Mouse (Mus musculus): ENCODE results near the gene Ciz1.
"Not testable (repeated sequence)": the region's sequence is repeated elsewhere in the genome, so short reads cannot be mapped to it uniquely, and the experiment has no call there.

The Ciz1 gene

DNA sequence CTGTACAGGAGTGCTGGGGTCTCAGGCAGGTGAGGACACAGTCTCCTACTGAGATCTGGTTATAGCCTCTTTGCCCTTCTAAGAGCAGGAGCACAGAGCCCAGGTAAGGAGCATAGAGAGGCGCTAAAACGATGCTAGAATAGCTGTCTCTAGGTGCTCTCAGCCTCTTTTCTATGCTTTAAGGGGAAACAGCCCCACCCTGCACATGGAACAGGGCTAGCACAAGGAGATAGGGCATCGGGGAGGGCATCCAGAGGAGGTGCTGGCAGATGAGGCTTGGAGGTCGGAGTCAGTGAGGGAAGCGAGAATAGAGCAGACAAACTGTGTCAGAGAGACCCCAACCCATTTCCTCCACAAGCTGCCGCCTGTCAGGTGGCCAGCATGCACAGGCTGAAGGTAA lies 5.1 kb upstream of the Ciz1 start:
- DNase-seq (ENCODE audit: low read depth, low spot score): no peak

DNA sequence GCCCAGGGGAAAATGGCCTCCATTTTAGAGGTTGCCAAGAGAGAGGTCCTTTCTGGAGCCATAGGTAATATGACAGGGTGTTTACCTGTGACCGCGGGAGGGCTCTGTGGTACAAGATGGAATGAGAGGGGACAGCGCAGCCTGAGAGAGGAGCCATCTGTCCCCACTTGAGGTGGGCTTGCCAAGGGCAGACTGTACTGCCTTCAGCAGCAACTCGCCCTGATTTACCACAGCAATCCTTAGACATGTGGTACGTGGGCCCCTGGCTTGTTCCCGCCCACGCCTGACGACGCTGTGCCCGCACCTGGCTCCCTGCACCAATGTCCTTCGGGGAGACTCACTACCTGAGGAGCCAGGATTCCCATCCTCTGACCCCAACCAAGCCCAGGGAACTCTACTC lies 3.8 kb upstream of the Ciz1 start:
- DNase-seq (ENCODE audit: low read depth, low spot score): no peak

DNA sequence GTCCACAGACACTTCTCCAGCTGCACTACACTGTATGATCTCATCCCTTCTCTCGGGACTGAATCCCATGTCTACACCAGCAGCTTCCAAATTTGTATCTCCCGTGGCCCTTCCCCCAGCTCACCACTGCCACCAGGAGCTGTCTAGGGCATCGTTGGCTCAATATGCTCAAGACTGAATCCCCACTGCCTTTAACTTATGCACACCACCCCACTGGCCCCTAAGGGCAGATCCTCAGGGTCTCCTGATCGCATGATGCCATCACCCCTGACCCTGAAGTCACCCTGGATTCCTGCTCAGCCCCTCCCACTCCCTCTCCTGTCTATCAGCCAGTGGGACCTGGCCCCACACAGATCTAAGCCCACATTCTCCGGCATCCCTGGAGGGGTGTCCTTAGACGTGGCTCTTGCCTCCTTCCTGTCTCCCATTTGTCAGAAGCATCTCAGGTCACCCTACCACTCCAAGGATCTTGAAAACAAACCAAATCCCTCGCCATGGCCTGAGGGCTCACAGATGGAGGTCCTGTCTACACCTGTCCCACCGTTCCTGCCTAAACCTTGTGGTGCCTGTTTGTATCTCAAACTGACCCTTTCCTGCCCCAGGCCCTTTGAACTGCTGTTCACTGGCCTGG lies 2.4 kb upstream of the Ciz1 start:
- DNase-seq (ENCODE audit: low read depth, low spot score): no peak

DNA sequence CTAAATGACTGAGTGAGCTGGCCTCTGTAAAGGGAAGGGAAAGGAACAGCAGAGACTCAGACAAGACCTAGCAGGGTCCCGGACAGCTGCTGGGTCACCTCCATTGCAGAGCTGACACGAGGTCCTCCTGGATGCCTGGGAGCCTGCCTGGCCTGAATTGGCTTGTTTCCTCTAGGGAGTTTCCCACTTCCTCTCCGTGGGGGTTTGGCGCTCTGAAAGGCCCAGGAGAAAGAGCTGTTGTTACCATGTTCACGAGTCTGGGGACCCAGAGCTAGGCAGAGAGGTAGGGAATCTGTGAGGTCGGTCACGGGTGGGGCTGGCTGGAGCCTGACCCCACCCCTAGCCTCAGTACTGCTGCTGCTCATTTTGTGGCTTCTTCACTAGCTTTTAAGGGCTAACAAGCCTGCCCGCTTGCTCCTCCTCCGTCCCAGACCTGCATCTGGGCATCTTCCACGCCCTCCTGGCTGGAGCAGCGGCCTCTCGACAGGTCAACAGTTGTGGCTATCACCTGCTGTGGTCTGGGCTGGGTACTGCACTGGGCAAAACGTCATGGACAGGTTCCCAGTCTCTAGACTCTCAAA lies 1.6 kb upstream of the Ciz1 start:
- no peak for DNase-seq (ENCODE audit: low read depth, low spot score)

DNA sequence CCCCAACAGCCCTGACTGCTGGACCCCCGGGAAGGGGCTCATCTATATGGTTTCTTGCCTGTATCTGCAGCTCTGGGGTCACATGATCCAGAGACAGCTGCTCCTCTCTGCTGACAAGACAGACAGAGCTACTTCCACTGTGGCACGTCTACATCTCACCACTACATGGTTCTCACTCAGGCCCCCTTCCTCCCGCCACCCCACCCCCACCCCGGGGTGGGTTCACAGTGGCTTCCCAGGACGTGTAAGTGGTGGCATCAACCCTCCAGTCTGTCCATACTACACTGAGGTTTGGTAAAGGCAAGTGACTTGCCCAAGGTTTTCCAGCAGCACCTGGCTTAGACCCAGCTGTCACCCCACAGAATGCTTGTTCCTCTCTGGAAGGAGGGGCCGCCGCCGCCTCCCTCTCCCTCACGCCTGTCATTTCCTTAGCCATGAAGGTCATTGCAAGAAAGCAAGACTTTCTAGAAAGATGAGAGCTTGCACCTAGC lies 611 bp upstream of the Ciz1 start:
- no peak for DNase-seq (ENCODE audit: low read depth, low spot score)

DNA sequence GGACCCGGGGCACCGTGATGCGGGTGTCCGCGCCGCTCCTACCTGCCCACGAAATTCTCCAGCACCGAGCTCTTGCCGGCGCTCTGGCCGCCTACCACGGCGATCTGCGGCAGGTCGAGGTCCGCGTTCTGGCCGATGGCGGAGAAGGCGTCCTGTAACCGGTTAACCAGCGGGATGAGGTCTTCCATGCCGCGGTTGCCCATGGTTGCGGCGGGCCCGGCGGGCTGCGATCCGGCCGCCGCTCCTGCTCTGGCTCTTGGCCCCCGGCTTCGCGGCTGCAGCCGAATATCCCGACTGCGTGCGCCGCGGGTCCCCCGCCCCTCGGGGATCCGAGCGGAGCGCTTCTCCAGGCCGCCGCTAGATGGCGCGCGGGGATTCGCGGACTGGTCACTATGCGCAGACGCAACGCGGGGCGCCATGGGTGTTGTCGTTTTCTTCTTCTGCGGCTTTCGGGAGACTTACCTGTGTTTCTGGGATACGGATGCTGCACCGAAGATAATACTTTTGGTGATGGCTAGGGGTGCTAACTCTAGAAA lies 948 bp downstream of the Ciz1 start, which contains the start of gene Dnm1:
Gene Dnm1 (minus strand): TSS at position 332 of the 536 bp plus-strand sequence.
- DNase-seq (ENCODE audit: low read depth, low spot score): peak; percentile 86

DNA sequence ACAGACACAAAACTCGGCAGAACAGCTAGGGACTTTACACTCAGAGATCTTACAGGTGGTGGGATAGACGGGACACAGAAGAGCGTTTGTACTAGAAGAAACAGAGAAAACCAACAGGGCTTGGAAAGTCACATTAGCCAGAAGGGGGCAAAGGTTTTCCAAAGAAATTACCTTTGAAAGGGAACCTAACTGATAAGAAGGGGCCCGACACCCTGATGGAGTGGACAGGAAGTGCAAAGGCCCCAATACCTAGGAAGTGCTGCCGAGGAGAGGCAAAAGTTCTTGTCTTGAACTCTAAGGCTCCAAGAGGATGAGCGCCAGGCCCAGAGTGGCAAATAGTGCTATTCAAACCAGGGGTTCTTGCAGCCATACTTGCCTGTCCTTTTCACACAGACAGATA lies 1.7 kb downstream of the Ciz1 start:
- DNase-seq (ENCODE audit: low read depth, low spot score): no peak

DNA sequence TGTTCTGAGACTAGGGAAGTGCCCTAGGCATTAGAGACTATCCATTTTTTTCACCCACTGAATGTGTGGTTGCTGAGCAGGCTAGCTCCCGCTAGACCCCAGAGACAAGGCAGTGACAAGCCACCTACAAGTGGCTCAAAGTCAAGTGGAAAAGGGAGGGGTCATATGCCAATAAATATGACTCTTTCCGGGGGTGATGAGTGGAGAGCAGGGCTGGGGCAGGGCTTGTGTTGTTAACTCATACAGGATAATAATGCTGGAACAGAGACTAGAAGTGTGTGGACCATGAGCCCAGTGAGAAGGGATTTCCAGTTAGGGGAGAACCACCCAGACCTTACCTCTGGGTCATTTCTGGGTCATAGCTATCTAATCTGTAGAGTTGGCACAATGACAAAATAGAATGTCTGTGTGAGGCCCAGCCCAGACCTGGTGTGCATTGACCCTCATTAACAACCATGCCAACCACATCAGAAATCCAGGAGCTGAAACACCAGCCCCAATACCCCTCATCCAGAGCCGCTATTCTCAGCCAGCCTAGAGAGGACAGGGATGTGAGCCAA lies 2.3 kb downstream of the Ciz1 start:
- no peak for DNase-seq (ENCODE audit: low read depth, low spot score)

DNA sequence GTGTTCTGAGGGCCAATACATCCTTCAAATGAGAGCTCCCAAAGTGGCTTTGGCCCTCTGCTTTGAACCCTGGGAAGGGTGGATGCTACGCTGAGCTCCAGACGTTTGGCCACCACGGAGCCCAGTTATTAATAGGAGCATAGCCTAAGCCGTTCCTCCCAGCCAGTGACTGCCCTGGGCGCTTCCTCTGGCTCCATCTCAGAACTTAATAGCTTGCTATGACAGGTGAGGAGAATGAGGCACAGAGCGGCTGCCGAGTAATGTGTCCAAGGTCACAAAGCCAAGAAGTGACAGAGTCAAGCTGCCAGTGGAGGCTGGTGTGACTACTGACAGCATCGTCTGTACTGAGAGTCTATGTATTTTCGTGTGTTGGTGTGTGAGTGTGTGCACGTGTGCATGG lies 4.1 kb downstream of the Ciz1 start:
- DNase-seq (ENCODE audit: low read depth, low spot score): no peak

DNA sequence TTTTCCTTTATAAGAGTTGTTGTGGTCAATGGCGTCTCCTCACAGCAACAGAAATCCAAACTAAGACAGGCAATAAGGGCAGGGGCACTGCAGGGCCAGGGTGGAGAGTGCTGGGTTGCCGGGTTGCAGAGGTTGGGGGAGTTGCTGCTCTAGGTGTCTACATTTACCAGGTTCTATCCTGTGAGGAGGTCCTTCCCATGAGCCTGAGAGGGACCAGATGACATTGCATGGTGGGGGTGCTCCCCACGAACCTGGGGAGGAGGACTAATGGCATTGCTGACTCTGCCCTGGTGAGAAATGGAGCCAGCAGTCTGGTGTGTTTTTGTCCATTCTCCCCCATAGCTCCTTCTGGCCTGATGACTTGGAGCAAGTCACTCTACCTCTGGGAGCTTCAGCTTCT lies 5.6 kb downstream of the Ciz1 start:
- DNase-seq (ENCODE audit: low read depth, low spot score): no peak

DNA sequence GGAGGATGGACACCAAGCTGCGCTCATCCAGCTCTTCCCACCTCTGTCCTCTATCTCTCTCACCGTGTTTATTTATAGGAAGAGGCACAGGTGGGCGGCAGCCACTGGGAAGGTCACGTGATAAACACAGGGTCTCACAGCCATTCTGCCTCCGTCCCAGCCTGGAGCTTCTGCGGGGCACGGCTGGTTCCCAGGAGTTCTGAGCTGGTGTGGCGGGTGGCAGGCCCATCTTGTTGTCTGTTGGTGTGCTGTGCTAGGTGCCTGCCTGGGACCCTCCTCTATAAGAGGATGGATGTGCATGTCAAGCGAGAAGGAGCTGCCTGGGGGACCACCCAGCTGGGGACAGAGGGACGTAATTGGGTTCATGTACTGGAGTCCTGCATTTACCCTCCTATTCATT lies 6.3 kb downstream of the Ciz1 start:
- DNase-seq (ENCODE audit: low read depth, low spot score): no peak

DNA sequence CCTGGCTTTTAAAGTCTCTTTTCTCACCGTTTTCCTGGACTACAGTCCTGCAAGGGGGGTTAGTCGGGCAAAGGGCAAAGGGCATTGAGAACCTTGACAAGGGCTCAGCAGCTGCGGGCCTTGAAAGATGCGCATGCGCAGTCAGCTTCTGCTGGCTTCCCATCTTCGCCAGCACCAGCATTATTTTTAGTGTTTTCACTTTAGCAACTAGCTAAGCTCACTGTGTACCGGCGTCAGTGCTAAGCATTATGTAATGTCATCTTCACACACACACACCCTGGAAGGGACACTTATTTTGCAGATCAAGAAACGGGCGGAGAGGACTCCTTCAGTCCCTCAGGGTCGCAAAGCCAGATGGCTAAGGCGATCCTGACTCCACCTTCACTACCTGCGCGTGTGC lies 8.6 kb downstream of the Ciz1 start:
- DNase-seq (ENCODE audit: low read depth, low spot score): peak; percentile 43

DNA sequence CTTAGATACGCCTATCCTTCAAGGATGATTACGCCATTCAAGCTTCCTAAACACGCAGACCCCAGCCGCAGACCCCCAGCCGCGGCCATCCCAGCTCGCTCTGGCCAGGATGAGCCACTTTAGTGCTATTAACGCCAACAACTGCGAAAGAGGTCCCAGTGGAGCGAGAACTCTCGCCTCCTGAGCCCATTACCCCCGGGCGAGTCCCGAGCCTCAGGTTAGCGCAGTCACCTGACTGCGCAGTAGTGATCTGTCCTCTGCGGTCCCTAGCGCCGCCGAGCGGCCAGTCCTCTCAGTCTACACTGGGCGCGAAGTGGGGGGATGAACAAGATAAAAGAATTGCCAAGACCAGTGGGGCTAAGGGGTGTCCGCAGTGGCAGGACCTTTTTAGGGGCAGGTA lies 9.3 kb downstream of the Ciz1 start:
- peak; percentile 27 for DNase-seq (ENCODE audit: low read depth, low spot score)

DNA sequence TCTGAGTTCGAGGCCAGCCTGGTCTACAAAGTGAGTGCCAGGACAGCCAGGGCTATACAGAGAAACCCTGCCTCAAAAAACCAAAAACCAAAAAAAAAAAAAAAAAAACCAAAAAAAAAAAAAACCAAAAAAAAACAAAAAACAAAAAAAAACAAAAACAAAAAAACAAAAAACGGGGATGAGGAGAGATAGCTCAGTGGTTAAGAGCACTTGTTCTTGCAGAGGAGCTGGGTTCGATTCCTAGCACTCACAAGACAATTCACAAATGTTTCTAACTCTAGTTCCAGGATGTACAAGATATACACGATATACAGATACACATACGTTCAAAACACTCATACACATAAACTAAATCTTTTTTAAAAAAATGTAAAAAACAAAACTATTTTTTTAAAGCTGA lies 10.1 kb downstream of the Ciz1 start:
- DNase-seq (ENCODE audit: low read depth, low spot score): not testable (repeated sequence)

DNA sequence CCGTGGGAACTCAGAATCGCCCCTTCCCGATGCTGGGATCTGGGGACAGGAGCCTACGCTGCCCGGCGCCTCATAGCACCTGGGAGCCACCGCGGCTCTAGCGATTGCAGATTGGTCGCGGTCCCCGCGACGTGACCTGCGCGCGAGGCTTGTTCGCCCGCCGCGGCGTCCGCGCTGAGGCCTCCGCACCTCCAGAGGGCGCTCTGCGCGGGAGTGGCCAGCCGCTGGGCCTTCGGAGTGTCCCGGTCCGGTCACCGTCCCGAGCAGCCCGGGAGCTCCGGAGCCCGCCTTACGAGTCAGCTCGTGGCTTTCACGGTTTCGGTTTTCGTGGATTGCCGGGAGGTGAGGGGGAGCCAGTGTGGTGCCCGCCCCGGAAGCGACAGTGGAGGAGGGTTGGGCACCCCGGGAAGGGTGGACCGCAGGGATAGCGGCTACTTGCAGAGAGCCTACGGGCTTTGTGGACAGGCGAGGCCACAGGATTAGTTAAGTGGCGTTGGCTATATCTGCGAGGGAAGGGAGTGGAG lies 10.8 kb downstream of the Ciz1 start:
- peak; percentile 88 for DNase-seq (ENCODE audit: low read depth, low spot score)

DNA sequence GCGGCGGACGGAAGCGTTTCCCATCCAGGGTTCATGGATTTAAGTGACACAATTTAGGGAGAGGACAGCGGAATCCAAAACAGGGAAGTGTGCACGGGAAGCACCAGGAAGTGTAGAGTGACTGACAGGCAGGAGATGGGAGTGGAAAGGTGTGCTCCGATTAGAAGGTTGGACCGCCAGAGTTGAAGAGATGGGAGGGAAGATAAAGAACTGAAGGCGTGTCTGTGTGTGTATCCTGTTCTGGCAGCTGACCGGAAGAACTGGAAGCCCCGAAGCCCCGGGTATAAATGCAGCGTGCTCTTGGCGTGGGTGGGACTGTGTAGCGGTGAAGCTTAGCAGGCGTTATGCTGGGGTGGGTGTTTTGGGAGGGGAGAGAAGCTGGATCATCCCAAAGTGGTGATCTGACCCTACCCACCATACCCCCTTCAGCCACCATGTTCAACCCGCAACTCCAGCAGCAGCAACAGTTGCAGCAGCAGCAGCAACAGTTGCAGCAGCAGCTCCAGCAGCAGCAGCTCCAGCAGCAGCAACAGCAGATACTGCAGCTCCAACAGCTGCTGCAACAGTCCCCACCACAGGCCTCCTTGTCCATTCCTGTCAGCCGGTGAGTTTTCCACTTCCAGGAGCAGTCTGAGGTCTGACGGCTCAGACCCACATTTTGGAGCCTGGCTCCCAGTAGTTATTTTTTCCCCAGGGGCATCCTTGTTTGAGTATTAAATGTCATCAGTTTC lies 11.4 kb downstream of the Ciz1 start:
- DNase-seq (ENCODE audit: low read depth, low spot score): no peak

DNA sequence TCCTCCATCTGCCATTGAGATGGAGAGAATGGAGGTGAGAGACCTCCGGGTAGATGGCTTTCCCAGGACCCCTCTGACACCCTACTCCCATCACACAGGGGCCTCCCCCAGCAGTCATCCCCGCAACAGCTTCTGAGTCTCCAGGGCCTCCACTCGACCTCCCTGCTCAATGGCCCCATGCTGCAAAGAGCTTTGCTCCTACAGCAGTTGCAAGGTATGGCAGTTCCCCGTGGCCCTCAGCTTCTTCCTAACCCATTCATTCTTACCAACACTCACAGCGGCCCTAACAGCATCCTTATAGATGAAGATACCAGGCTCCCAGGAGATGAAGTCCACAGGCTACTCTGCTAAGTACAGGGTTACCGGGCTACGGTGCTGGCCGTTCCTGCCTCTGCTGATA lies 12.0 kb downstream of the Ciz1 start:
- no peak for DNase-seq (ENCODE audit: low read depth, low spot score)

DNA sequence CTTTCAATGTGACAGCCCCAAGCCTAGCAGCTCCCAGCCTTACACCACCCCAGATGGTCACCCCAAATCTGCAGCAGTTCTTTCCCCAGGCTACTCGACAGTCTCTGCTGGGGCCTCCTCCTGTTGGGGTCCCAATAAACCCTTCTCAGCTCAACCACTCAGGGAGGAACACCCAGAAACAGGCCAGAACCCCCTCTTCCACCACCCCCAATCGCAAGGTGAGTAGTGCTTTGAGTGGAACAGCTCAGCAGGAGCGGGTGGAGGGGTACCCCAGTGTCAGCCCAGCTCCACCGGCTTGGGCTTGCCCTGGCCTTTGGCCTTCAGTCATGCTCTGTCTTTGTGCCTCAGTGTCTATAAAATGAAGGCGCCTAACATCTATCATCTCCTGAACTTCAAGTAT lies 15.2 kb downstream of the Ciz1 start:
- no peak for DNase-seq (ENCODE audit: low read depth, low spot score)

DNA sequence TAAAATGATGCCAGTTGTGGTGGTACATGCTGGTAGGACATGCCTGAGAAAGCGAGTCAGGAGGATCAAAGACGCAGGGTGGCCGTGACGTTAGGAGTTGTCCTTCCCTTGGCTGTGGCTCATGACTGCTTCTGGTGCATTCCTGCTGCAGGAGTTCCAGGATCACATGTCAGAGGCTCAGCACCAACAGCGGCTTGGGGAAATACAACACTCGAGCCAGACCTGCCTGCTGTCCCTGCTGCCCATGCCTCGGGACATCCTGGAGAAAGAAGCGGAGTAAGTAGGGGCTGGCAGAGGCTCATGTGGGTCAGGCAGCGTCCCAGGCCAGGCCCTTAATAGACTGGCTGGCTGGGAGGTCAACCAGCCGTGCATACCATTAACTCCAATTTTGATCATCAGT lies 22.1 kb downstream of the Ciz1 start:
- DNase-seq (ENCODE audit: low read depth, low spot score): no peak

DNA sequence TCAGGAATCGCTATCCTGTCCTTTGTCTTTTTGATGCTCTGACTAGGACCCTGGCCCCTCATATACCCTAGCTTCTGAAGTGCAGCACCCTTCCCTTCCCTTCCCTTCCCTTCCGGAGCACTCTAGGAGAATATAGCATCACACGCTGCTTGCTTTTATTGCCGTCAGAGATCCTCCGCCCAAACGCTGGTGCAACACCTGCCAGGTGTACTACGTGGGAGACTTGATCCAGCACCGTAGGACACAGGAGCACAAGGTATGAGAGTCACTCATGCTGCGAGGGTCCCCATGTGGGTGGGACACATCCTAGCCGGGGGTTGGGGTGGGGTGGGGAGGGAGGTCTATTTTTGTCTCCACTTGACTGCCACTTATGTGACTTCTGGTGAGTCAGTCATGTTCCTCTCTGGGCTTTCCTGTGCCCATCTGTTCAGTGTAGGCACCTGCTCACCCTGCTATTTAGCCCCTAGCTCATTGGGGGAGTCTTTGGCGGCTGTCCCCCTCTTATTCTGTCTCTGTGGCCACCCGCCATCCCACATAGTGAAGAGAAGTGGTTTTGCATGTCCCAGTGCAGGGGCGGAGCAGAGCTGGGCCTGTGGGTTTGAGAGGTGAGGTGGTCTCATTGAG lies 23.3 kb downstream of the Ciz1 start:
- DNase-seq (ENCODE audit: low read depth, low spot score): no peak

DNA sequence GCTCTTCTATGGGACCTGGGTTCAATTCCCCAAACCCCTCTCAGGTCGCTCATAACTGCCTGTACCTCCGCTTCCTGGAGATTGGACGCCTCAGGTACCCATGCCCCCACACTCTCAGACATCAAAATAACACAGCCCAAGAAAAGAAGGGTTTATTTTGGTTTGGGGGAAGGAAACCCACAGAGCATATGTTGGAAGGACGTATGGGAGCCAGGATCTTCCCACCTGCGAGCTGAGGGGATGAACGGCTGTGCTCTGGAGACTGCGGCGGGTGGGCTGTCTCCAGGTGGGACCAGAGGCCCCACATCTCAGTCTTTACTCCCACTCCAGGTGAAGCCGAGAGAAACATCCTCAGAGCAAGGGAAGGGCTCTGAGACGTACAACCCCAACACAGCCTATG lies 24.8 kb downstream of the Ciz1 start:
- no peak for DNase-seq (ENCODE audit: low read depth, low spot score)

DNA sequence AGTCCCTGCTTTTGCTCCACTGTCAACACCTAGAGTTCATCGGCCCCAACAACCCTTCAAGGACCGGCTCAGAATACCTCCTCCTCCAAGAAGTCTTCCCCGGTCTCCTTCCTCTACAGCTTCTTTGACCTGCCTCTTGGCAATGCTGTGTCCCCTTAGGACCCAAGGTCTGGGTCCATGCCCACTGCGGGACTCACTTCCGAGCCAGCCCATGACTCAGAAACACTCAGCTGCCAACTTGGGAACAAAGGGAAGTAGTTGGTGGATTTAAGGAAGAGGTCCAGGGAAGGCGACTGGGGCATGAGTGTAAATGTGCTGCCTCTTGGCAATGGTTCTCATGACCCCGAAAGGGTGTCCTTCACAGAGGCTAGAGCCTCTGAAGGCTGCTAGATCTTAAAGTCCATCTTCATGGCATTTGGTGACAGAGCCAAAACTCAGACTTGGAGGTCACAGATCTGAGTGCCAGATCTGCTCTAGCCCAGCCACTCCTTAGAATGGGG lies 27.9 kb downstream of the Ciz1 start:
- no peak for DNase-seq (ENCODE audit: low read depth, low spot score)

Measured in retina, postnatal 7 days (tissue).